In genomic region chr16:8842962-8843361, GRCm38 (mm10) we compare ENCODE assay signal across 17 mouse cellular contexts.
"Had no signal": no experiment of that assay in that cellular context is flagged by ENCODE, and none has a peak within 500 bp of the region (broad histone marks: within the 10 kb centered on the region; RNA-seq: fewer than 3 reads in every experiment).

No protein-coding gene starts in this region.

- DNase-seq: kidney, postnatal 10 days; kidney, postnatal 36 days; left cerebral cortex, postnatal 4 days; lung, adult 18-20 months; lung, postnatal 10 days; lung, postnatal 36 days; midbrain, embryonic 14.5 days; thymus, postnatal 25 days had no signal

- H3K4me3 ChIP-seq: kidney, embryonic 15.5 days; limb, embryonic 12.5 days; limb, embryonic 15.5 days; lung, embryonic 15.5 days; megakaryocyte, embryonic 14.5 days had no signal

- H3K9ac ChIP-seq: kidney, embryonic 15.5 days; limb, embryonic 12.5 days; limb, embryonic 15.5 days; liver, embryonic 14.5 days; lung, embryonic 15.5 days had no signal

- H3K9me3 ChIP-seq: kidney, embryonic 15.5 days; limb, embryonic 12.5 days; limb, embryonic 15.5 days; lung, embryonic 15.5 days; megakaryocyte, embryonic 14.5 days had no signal

- H3K27me3 ChIP-seq: kidney, embryonic 15.5 days; limb, embryonic 12.5 days; limb, embryonic 15.5 days; lung, embryonic 15.5 days; megakaryocyte, embryonic 14.5 days had no signal

- H3K4me1 ChIP-seq: limb, embryonic 12.5 days; limb, embryonic 15.5 days; lung, embryonic 15.5 days had no signal

- H3K4me2 ChIP-seq: kidney, embryonic 15.5 days; limb, embryonic 12.5 days; limb, embryonic 15.5 days; liver, embryonic 11.5 days; lung, embryonic 15.5 days; midbrain, embryonic 11.5 days had no signal

- H3K27ac ChIP-seq: kidney, embryonic 15.5 days; limb, embryonic 12.5 days; limb, embryonic 15.5 days; liver, embryonic 14.5 days; lung, embryonic 15.5 days; stomach, postnatal 0 days had no signal
